Mouse (Mus musculus): Measurements from ENCODE around the gene Fam57b. TPM values are rescaled to one million over a fixed set of nuclear protein-coding genes. Genes with fewer than 3 reads are reported as not detected.
A peak's percentile ranks its signal among the peaks of the same experiment; 100 is the strongest.

Fam57b gene
- total and polyA plus RNA-seq, 3 experiments: 0.30 TPM; not detected in 2

DNA sequence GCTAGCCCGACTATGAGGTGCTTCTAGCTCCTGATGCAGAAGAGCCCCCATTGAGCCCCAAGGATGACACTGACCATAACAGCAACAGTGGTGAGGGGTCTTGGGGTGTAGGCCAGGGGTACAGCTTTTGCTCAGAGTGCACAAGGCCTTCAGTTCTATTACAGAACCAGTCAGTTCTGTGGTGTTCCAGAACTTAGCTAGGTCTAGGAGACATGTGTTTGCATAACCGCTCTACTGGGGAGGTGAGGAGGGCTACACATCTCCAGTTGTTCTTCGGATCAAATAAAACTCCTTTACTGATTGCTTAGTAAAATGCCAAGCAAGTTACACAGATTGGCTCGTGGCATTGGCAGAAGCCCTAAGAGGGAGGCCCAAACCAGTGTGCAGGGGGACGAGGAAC lies 34.1 kb downstream of the Fam57b start, which contains the start of gene 4930451I11Rik:
Gene 4930451I11Rik, minus strand, starts transcription at position 101 of the 400 bp plus-strand sequence.
- no peak for DNase-seq (ENCODE audit: extremely low read depth)
- H3K27me3 ChIP-seq (replicated peaks): peaks cover 46% of the 10 kb centered on the region
- H3K36me3 ChIP-seq (replicated peaks in 1 of 2; ENCODE audit: control insufficient read depth in 1 of 2, insufficient read depth in 1 of 2, low read length in 1 of 2): no peaks in the 10 kb centered on the region
- peaks cover 6 to 7% of the 10 kb centered on the region in 2 experiments; a peak in 3 of 4 replicates for H3K4me1 ChIP-seq (ENCODE audit: control insufficient read depth in 1 of 2, insufficient read depth in 2 of 2)
- peak within 1 kb of the TSS; percentile 31; the same call in 1 of the 2 replicates for H3K9ac ChIP-seq (ENCODE audit: insufficient read depth, low read depth)
- peaks cover 8% of the 10 kb centered on the region for H3K9me3 ChIP-seq (replicated peaks; ENCODE audit: low read length)
- dilution Hi-C loops (cut with MboI; ENCODE audit: extremely low pct_ligation_motif_present, extremely low pct_unique_long_range_greater_than_20kb, low sequenced_read_pairs) (no loop called here), in situ Hi-C loops (cut with MboI; ENCODE audit: low pct_ligation_motif_present, low pct_unique_long_range_greater_than_20kb, low sequenced_read_pairs) (no loop called here)
- peak within 1 kb of the TSS; percentile 53 for H3K4me2 ChIP-seq (ENCODE audit: insufficient read depth, low read depth, poor library complexity, severe bottlenecking)
- no peaks in the 10 kb centered on the region for H3K79me2 ChIP-seq (replicated peaks; ENCODE audit: control insufficient read depth, extremely low read depth, insufficient read depth, poor library complexity, severe bottlenecking)
- H3K27ac ChIP-seq (ENCODE audit: insufficient read depth, low read depth): no peak within 1 kb of the TSS
- H3K4me3 ChIP-seq (replicated peaks in 1 of 3; ENCODE audit: low read depth in 2 of 3, low read length in 2 of 3, poor library complexity in 1 of 3): peak within 1 kb of the TSS; percentile 47 to 66 (median 57)
- TF ChIP-seq KAT2A (IDR thresholded peaks at IDR 0.05; ENCODE audit: insufficient replicate concordance, low read length): no peak
- TF ChIP-seq GABPA (IDR thresholded peaks at IDR 0.05; ENCODE audit: insufficient replicate concordance, low read depth, low read length): no peak
- no peak for TF ChIP-seq CHD1 (IDR thresholded peaks at IDR 0.05; ENCODE audit: low read depth, low read length)
- TF ChIP-seq ETS1 (conservative IDR thresholded peaks at IDR 0.05; ENCODE audit: low read depth, low read length): no peak
- no peak for TF ChIP-seq SIN3A (IDR thresholded peaks at IDR 0.05; ENCODE audit: low read length)
- no peak for TF ChIP-seq RCOR1 (conservative IDR thresholded peaks at IDR 0.05; ENCODE audit: low read depth, low read length)
- no peak for TF ChIP-seq POLR2AphosphoS2 (IDR thresholded peaks at IDR 0.05; ENCODE audit: low read depth, low read length)
- no peak for TF ChIP-seq MAZ (IDR thresholded peaks at IDR 0.05; ENCODE audit: low read depth, low read length)
- no peak for TF ChIP-seq SMC3 (IDR thresholded peaks at IDR 0.05; ENCODE audit: low read depth, low read length)
- TF ChIP-seq TBP (conservative IDR thresholded peaks at IDR 0.05; ENCODE audit: low read depth, low read length): no peak
- TF ChIP-seq MYC (IDR thresholded peaks at IDR 0.05; ENCODE audit: low read depth, low read length): no peak
- TF ChIP-seq ZKSCAN1 (IDR thresholded peaks at IDR 0.05; ENCODE audit: borderline replicate concordance, low read depth, low read length): no peak

DNA sequence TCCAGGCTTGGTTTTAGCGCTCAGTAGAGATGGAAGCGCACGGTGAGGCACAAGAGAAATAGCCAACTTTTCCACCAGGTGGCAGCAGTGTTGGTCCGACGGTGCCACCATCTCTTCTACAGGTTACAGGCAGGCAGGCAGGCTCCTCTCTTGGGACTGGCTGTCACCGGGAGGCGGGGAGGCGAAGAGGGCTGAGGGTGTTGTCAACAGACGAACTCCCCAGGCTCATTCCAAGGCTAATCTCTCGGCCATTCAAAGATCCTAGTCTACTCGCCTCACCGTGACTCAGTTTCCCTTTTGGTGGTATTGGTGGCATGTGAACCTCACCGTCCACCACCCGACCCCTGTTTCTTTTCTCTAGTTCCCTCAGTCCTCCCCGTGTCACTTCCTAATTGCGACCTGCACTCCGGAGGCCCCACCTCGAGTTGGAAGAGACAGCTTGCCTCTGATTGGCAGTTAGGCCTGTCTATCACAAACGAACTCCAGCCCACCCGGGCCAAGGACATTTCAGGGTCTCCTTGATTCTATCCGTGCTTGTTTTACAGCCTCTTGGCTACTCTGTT lies 34.6 kb downstream of the Fam57b start:
- no peaks in the 10 kb centered on the region for H3K36me3 ChIP-seq (replicated peaks in 1 of 2; ENCODE audit: control insufficient read depth in 1 of 2, insufficient read depth in 1 of 2, low read length in 1 of 2)
- H3K27me3 ChIP-seq (replicated peaks): peaks cover 40% of the 10 kb centered on the region
- TF ChIP-seq TCF12 (IDR thresholded peaks at IDR 0.05; ENCODE audit: low read depth, low read length) (peak; percentile 39; the same call in 1 of the 2 replicates), E2F4 (IDR thresholded peaks at IDR 0.05; ENCODE audit: insufficient replicate concordance, low read depth, low read length) (no peak), JUND (conservative IDR thresholded peaks at IDR 0.05; ENCODE audit: low read depth, low read length) (no peak), NRF1 (IDR thresholded peaks at IDR 0.05; ENCODE audit: low read depth, low read length) (0 out of 2 replicates have a peak, but pooled peaks have one; percentile 8), MYC (IDR thresholded peaks at IDR 0.05; ENCODE audit: low read depth, low read length) (peak; percentile 28; the same call in 1 of the 2 replicates), ELF1 (IDR thresholded peaks at IDR 0.05; ENCODE audit: low read depth, low read length) (peak; percentile 74), SMC3 (IDR thresholded peaks at IDR 0.05; ENCODE audit: low read depth, low read length) (peak; percentile 89), RAD21 (IDR thresholded peaks at IDR 0.05; ENCODE audit: low read depth, low read length) (peak; percentile 79), NELFE (IDR thresholded peaks at IDR 0.05; ENCODE audit: low read depth, low read length) (peak; percentile 53; the same call in 1 of the 2 replicates), MAZ (IDR thresholded peaks at IDR 0.05; ENCODE audit: low read depth, low read length) (peak; percentile 67), USF2 (conservative IDR thresholded peaks at IDR 0.05; ENCODE audit: low read depth, low read length) (no peak), ZC3H11A (IDR thresholded peaks at IDR 0.05; ENCODE audit: low read depth, low read length) (peak; percentile 33; the same call in 1 of the 2 replicates), MAFK (IDR thresholded peaks at IDR 0.05; ENCODE audit: insufficient replicate concordance, low read length) (no peak), HCFC1 (IDR thresholded peaks at IDR 0.05; ENCODE audit: low read depth, low read length) (peak; percentile 45; the same call in 1 of the 2 replicates), CHD1 (IDR thresholded peaks at IDR 0.05; ENCODE audit: low read depth, low read length) (0 out of 2 replicates have a peak, but pooled peaks have one; percentile 57), SIN3A (IDR thresholded peaks at IDR 0.05; ENCODE audit: low read length) (peak; percentile 87), CHD2 (IDR thresholded peaks at IDR 0.05; ENCODE audit: low read length) (no peak), USF1 (IDR thresholded peaks at IDR 0.05; ENCODE audit: low read depth, low read length) (no peak), MEF2A (IDR thresholded peaks at IDR 0.05; ENCODE audit: borderline replicate concordance, low read depth, low read length) (0 out of 2 replicates have a peak, but pooled peaks have one; percentile 31), ETS1 (conservative IDR thresholded peaks at IDR 0.05; ENCODE audit: low read depth, low read length) (no peak), MAX (IDR thresholded peaks at IDR 0.05; ENCODE audit: low read length) (peak; percentile 11; the same call in 1 of the 2 replicates), TBP (conservative IDR thresholded peaks at IDR 0.05; ENCODE audit: low read depth, low read length) (0 out of 2 replicates have a peak, but pooled peaks have one; percentile 16), CTCF (conservative IDR thresholded peaks at IDR 0.05 in 1 of 2, IDR thresholded peaks at IDR 0.05 in 1 of 2; ENCODE audit: low read depth in 2 of 2, low read length in 2 of 2) (peak; percentile 24 to 92), BHLHE40 (IDR thresholded peaks at IDR 0.05; ENCODE audit: low read depth, low read length) (0 out of 2 replicates have a peak, but pooled peaks have one; percentile 28)

More for the DNA sequence above, 34.6 kb downstream of the Fam57b start:
- Histone ChIP-seq H3K4me1 (ENCODE audit: control insufficient read depth in 1 of 2, insufficient read depth in 2 of 2) (peaks cover 6 to 7% of the 10 kb centered on the region in 2 experiments; a peak in 3 of 4 replicates), H3K27ac (ENCODE audit: insufficient read depth, low read depth) (no peak overlapping the region), H3K4me2 (ENCODE audit: insufficient read depth, low read depth, poor library complexity, severe bottlenecking) (peak overlapping the region; percentile 53), H3K4me3 (replicated peaks in 1 of 3; ENCODE audit: low read depth in 2 of 3, low read length in 2 of 3, poor library complexity in 1 of 3) (peak overlapping the region; percentile 47 to 66 (median 57)), H3K79me2 (replicated peaks; ENCODE audit: control insufficient read depth, extremely low read depth, insufficient read depth, poor library complexity, severe bottlenecking) (no peaks in the 10 kb centered on the region), H3K9ac (ENCODE audit: insufficient read depth, low read depth) (peak overlapping the region; percentile 31; the same call in 1 of the 2 replicates), H3K9me3 (replicated peaks; ENCODE audit: low read length) (peaks cover 8% of the 10 kb centered on the region)
- in situ Hi-C loops (cut with MboI; ENCODE audit: low pct_ligation_motif_present, low pct_unique_long_range_greater_than_20kb, low sequenced_read_pairs) (no loop called here), dilution Hi-C loops (cut with MboI; ENCODE audit: extremely low pct_ligation_motif_present, extremely low pct_unique_long_range_greater_than_20kb, low sequenced_read_pairs) (no loop called here)
- DNase-seq (ENCODE audit: extremely low read depth): peak; percentile 92
